In genomic region chr9:7871316-7872043, GRCm38 (mm10) we compare ENCODE assay signal across 7 mouse cellular contexts. TPM values are rescaled to one million over a fixed set of nuclear protein-coding genes. Genes with fewer than 3 reads are reported as not detected.
A peak's percentile ranks its signal among the peaks of the same experiment; 100 is the strongest.
DNase-seq lines count a peak whose midpoint lies in the region; ATAC-seq lines count a peak whose summit lies in the region.

No protein-coding gene starts in this region.

- no peak for DNase-seq in neural tube, embryonic 10.5 days (ENCODE audit: extremely low spot score, low spot score)
- no peak for DNase-seq in liver, embryonic 13.5 days
- no peak for DNase-seq in layer of hippocampus, adult 8-10 months (ENCODE audit: low spot score in 2 of 2)
- no peak for DNase-seq in adrenal gland, postnatal 25 days

- no peak overlapping the region for H3K9ac ChIP-seq in neural tube, embryonic 15.5 days (replicated peaks)
- 0 out of 2 replicates have a peak overlapping the region, but pooled peaks have one; percentile 75 for H3K9ac ChIP-seq in liver, embryonic 13.5 days
- H3K9ac ChIP-seq in stomach, embryonic 15.5 days, result no peak overlapping the region

- ATAC-seq in neural tube, embryonic 15.5 days (ENCODE audit: low FRiP score), result no peak
- ATAC-seq in common myeloid progenitor, adult 5-6 weeks (replicated peaks; ENCODE audit: low read depth, poor library complexity, severe bottlenecking), result peak; percentile 9; the same call in 1 of the 2 replicates
- no peak for ATAC-seq in liver, embryonic 13.5 days (ENCODE audit: low read depth)
- ATAC-seq in stomach, embryonic 15.5 days (ENCODE audit: insufficient read depth, low FRiP score, low read depth), result no peak

- 68% methylated on average over 4 of the region's 4 CpGs for WGBS in neural tube, embryonic 15.5 days
- WGBS in liver, embryonic 13.5 days (ENCODE audit: insufficient replicate concordance), result 46% methylated on average over 4 of the region's 4 CpGs
- WGBS in stomach, embryonic 15.5 days, result 59% methylated on average over 4 of the region's 4 CpGs

- H3K9me3 ChIP-seq in neural tube, embryonic 15.5 days (replicated peaks), result no peaks in the 10 kb centered on the region
- no peaks in the 10 kb centered on the region for H3K9me3 ChIP-seq in liver, embryonic 13.5 days (replicated peaks)
- H3K9me3 ChIP-seq in stomach, embryonic 15.5 days, result no peaks in the 10 kb centered on the region

- no peaks in the 10 kb centered on the region for H3K36me3 ChIP-seq in neural tube, embryonic 15.5 days
- H3K36me3 ChIP-seq in liver, embryonic 13.5 days, result peaks cover 15% of the 10 kb centered on the region; the same call in 1 of the 2 replicates
- H3K36me3 ChIP-seq in stomach, embryonic 15.5 days, result peaks cover 5% of the 10 kb centered on the region; the same call in 1 of the 2 replicates

- H3K4me3 ChIP-seq in neural tube, embryonic 15.5 days (replicated peaks), result no peak overlapping the region
- peak overlapping the region; percentile 65 for H3K4me3 ChIP-seq in liver, embryonic 13.5 days (replicated peaks)
- H3K4me3 ChIP-seq in stomach, embryonic 15.5 days (replicated peaks), result peak overlapping the region; percentile 62

- H3K4me1 ChIP-seq in neural tube, embryonic 15.5 days, result peaks cover 7% of the 10 kb centered on the region
- peaks cover 47% of the 10 kb centered on the region for H3K4me1 ChIP-seq in liver, embryonic 13.5 days (replicated peaks)
- H3K4me1 ChIP-seq in stomach, embryonic 15.5 days, result no peaks in the 10 kb centered on the region; the same call in 1 of the 2 replicates

- H3K27me3 ChIP-seq in neural tube, embryonic 15.5 days (replicated peaks), result no peaks in the 10 kb centered on the region
- no peaks in the 10 kb centered on the region for H3K27me3 ChIP-seq in liver, embryonic 13.5 days
- H3K27me3 ChIP-seq in stomach, embryonic 15.5 days (replicated peaks), result no peaks in the 10 kb centered on the region

- no peak overlapping the region for H3K27ac ChIP-seq in neural tube, embryonic 15.5 days (replicated peaks)
- H3K27ac ChIP-seq in liver, embryonic 13.5 days, result peak overlapping the region; percentile 18
- peak overlapping the region; percentile 14; the same call in 1 of the 2 replicates for H3K27ac ChIP-seq in stomach, embryonic 15.5 days

- H3K4me2 ChIP-seq in neural tube, embryonic 15.5 days, result peak overlapping the region; percentile 84; the same call in 1 of the 2 replicates
- H3K4me2 ChIP-seq in liver, embryonic 13.5 days, result peak overlapping the region; percentile 78
- peak overlapping the region; percentile 86 for H3K4me2 ChIP-seq in stomach, embryonic 15.5 days

RNA-seq across cellular contexts. Expression of gene Birc3, which starts 1.5 kb away (rescaled TPM):
- polyA plus RNA-seq in neural tube, embryonic 15.5 days (2015; fragmentation: Nextera tagmentation; extraction: Ambion mirVana), result 2.2 and 6.5 TPM in 2 replicates
- 46.1 and 52.9 TPM in 2 replicates for total RNA-seq in common myeloid progenitor, adult 5-6 weeks (2017)
- 4.8 and 5.7 TPM in 2 replicates for polyA plus RNA-seq in liver, embryonic 13.5 days (2015; fragmentation: Nextera tagmentation; extraction: Ambion mirVana)
- polyA plus RNA-seq in stomach, embryonic 15.5 days (2015; fragmentation: Nextera tagmentation; extraction: Ambion mirVana), result 9.6 and 9.7 TPM in 2 replicates
- 1 to 10 TPM; 2.3 to 5.4 (median 3.6) TPM for total RNA-seq in layer of hippocampus, adult 8-10 months (2022)
- total RNA-seq in adrenal gland, postnatal 25 days (2021), result 36.9 and 44.4 TPM in 2 replicates

RNA-seq across cellular contexts. Expression of gene Birc2, which starts 34.6 kb away (rescaled TPM):
- polyA plus RNA-seq in neural tube, embryonic 15.5 days (2015; fragmentation: Nextera tagmentation; extraction: Ambion mirVana), result 37.8 and 40.2 TPM in 2 replicates
- 66.5 and 67.1 TPM in 2 replicates for total RNA-seq in common myeloid progenitor, adult 5-6 weeks (2017)
- 11.7 and 15.7 TPM in 2 replicates for polyA plus RNA-seq in liver, embryonic 13.5 days (2015; fragmentation: Nextera tagmentation; extraction: Ambion mirVana)
- polyA plus RNA-seq in stomach, embryonic 15.5 days (2015; fragmentation: Nextera tagmentation; extraction: Ambion mirVana), result 34.8 and 35.6 TPM in 2 replicates
- 10 to 100 TPM; 29.8 to 40.3 (median 34.9) TPM for total RNA-seq in layer of hippocampus, adult 8-10 months (2022)
- 59.7 and 72.9 TPM in 2 replicates for total RNA-seq in adrenal gland, postnatal 25 days (2021)
